Mouse (Mus musculus): Measurements from ENCODE around the gene Neurod6. TPM values are rescaled to one million over a fixed set of nuclear protein-coding genes. Genes with fewer than 3 reads are reported as not detected.

The Neurod6 gene
- not detected in 2 replicates for polyA plus RNA-seq (2012)

GRCm38 (mm10) chr6:55680974-55681373 is at the start of gene Neurod6:
Gene Neurod6 (minus strand): TSS chr6:55681263.
- no peak for TF ChIP-seq GATA1 (IDR thresholded peaks at IDR 0.05; ENCODE audit: low read length)

- no peak for TF ChIP-seq GATA1 (IDR thresholded peaks at IDR 0.05; ENCODE audit: low read length)
Measured at GRCm38 (mm10) chr6:55717209-55717608, 36.1 kb upstream of the Neurod6 start.

- TF ChIP-seq GATA1 (IDR thresholded peaks at IDR 0.05; ENCODE audit: low read length) = no peak
Measured at GRCm38 (mm10) chr6:55715446-55715845, 34.4 kb upstream of the Neurod6 start.

- no peak for TF ChIP-seq GATA1 (IDR thresholded peaks at IDR 0.05; ENCODE audit: low read length)
Measured at GRCm38 (mm10) chr6:55704759-55705104, 23.7 kb upstream of the Neurod6 start.

GRCm38 (mm10) chr6:55704061-55704758 is 23.1 kb upstream of the Neurod6 start:
- no peak for TF ChIP-seq GATA1 (IDR thresholded peaks at IDR 0.05; ENCODE audit: low read length)

- TF ChIP-seq GATA1 (IDR thresholded peaks at IDR 0.05; ENCODE audit: low read length) = no peak
Measured at GRCm38 (mm10) chr6:55700392-55701386, 19.6 kb upstream of the Neurod6 start.

GRCm38 (mm10) chr6:55690015-55690531 is 9.0 kb upstream of the Neurod6 start:
- TF ChIP-seq GATA1 (IDR thresholded peaks at IDR 0.05; ENCODE audit: low read length) = no peak

GRCm38 (mm10) chr6:55683506-55683905 is 2.4 kb upstream of the Neurod6 start:
- no peak for TF ChIP-seq GATA1 (IDR thresholded peaks at IDR 0.05; ENCODE audit: low read length)

- TF ChIP-seq GATA1 (IDR thresholded peaks at IDR 0.05; ENCODE audit: low read length) = no peak
Measured at GRCm38 (mm10) chr6:55682886-55683285, 1.8 kb upstream of the Neurod6 start.

- TF ChIP-seq GATA1 (IDR thresholded peaks at IDR 0.05; ENCODE audit: low read length) = no peak
Measured at GRCm38 (mm10) chr6:55678571-55679185, 2.4 kb downstream of the Neurod6 start.

- TF ChIP-seq GATA1 (IDR thresholded peaks at IDR 0.05; ENCODE audit: low read length) = no peak
Measured at GRCm38 (mm10) chr6:55677326-55677725, 3.7 kb downstream of the Neurod6 start.

GRCm38 (mm10) chr6:55676663-55677311 is 4.3 kb downstream of the Neurod6 start:
- no peak for TF ChIP-seq GATA1 (IDR thresholded peaks at IDR 0.05; ENCODE audit: low read length)

GRCm38 (mm10) chr6:55676141-55676662 is 4.9 kb downstream of the Neurod6 start:
- no peak for TF ChIP-seq GATA1 (IDR thresholded peaks at IDR 0.05; ENCODE audit: low read length)

- no peak for TF ChIP-seq GATA1 (IDR thresholded peaks at IDR 0.05; ENCODE audit: low read length)
Measured at GRCm38 (mm10) chr6:55667801-55668200, 13.3 kb downstream of the Neurod6 start.

Data from G1E-ER4 (cell line).